Mouse (Mus musculus) MEL (cell line): ENCODE data around the gene Rhoh. TPM values are rescaled to one million over a fixed set of nuclear protein-coding genes. Genes with fewer than 3 reads are reported as not detected.

Experiments used
- DNase-seq: peaks from one replicate; pipeline ENCODE4 v3.0.0; 2011; ENCODE audit warnings: low read depth, low spot score
- H3K27ac ChIP-seq: 2 replicates; pipeline ENCODE4 v1.5.1; 2012; ENCODE audit warnings: low read depth, mild to moderate bottlenecking, control low read depth, low read length, moderate library complexity; ENCODE audit not compliant: control insufficient read depth
- H3K27me3 ChIP-seq, 2 experiments: fragments of 150-350 bp in 1 of 2; sonication (generic) in 1 of 2; 2 replicates each; pipeline ENCODE4 v1.6.1; 2012; ENCODE audit warnings: low read length in 2 of 2, mild to moderate bottlenecking in 2 of 2, improper control_type of control experiment in 1 of 2, moderate library complexity in 1 of 2; ENCODE audit not compliant: insufficient read depth in 2 of 2, control insufficient read depth in 1 of 2
- H3K36me3 ChIP-seq, 2 experiments: 2 replicates each; pipeline ENCODE4 v1.6.1; 2012 to 2014; ENCODE audit warnings: low read length in 2 of 2, improper control_type of control experiment in 1 of 2, inconsistent platforms in 1 of 2, mild to moderate bottlenecking in 1 of 2; ENCODE audit not compliant: insufficient read depth in 2 of 2, control insufficient read depth in 1 of 2
- H3K4me1 ChIP-seq, 2 experiments: fragments of 150-350 bp in 1 of 2; sonication (generic) in 1 of 2; 2 replicates each; pipeline ENCODE4 v1.6.1; 2012; ENCODE audit warnings: low read length in 2 of 2, improper control_type of control experiment in 1 of 2, mild to moderate bottlenecking in 1 of 2; ENCODE audit not compliant: insufficient read depth in 2 of 2, control insufficient read depth in 1 of 2
- H3K4me3 ChIP-seq, 2 experiments: fragments of 150-350 bp in 1 of 2; sonication (generic) in 1 of 2; 2 replicates each; pipeline ENCODE4 v1.5.1; 2012; ENCODE audit warnings: low read depth in 2 of 2, low read length in 2 of 2, mild to moderate bottlenecking in 2 of 2, moderate library complexity in 2 of 2, control low read depth in 1 of 2, improper control_type of control experiment in 1 of 2; ENCODE audit not compliant: control insufficient read depth in 1 of 2, insufficient read depth in 1 of 2
- H3K79me2 ChIP-seq: 2 replicates; pipeline ENCODE4 v1.6.1; 2012; ENCODE audit warnings: mild to moderate bottlenecking, low read length, moderate library complexity; ENCODE audit not compliant: control insufficient read depth, poor library complexity, insufficient read depth
- H3K9ac ChIP-seq: 2 replicates; pipeline ENCODE4 v1.6.1; 2012; ENCODE audit warnings: low read depth, mild to moderate bottlenecking, control low read depth, low read length, moderate library complexity; ENCODE audit not compliant: control insufficient read depth, poor library complexity, severe bottlenecking
- H3K9me3 ChIP-seq: fragments of 150-350 bp; sonication (generic); replicated peaks from 2 replicates; pipeline ENCODE4 v1.6.1; 2012; ENCODE audit warnings: mild to moderate bottlenecking, low read length, improper control_type of control experiment, moderate library complexity; ENCODE audit not compliant: insufficient read depth
- BHLHE40 ChIP-seq: IDR thresholded peaks from 2 replicates; pipeline ENCODE4 v1.6.1; 2012; ENCODE audit warnings: low read depth, mild to moderate bottlenecking, inconsistent platforms, low read length, improper control_type of control experiment, borderline replicate concordance
- CHD1 ChIP-seq: IDR thresholded peaks from 2 replicates; pipeline ENCODE4 v1.6.1; 2012; ENCODE audit warnings: low read depth, mild to moderate bottlenecking, inconsistent platforms, low read length, improper control_type of control experiment
- CTCF ChIP-seq, 3 experiments: IDR thresholded peaks in 2 of 3; conservative IDR thresholded peaks in 1 of 3; 2 replicates each; pipeline ENCODE4 v1.5.1; 2011 to 2012; ENCODE audit warnings: low read length in 3 of 3, low read depth in 2 of 3, mild to moderate bottlenecking in 2 of 3, improper control_type of control experiment in 1 of 3, inconsistent platforms in 1 of 3, mixed read lengths in 1 of 3, moderate library complexity in 1 of 3; ENCODE audit not compliant: control insufficient read depth in 1 of 3, insufficient read depth in 1 of 3, poor library complexity in 1 of 3, severe bottlenecking in 1 of 3
- GABPA ChIP-seq: IDR thresholded peaks from 2 replicates; pipeline ENCODE4 v1.6.1; 2012; ENCODE audit warnings: low read depth, mild to moderate bottlenecking, inconsistent platforms, low read length, improper control_type of control experiment, moderate library complexity
- HCFC1 ChIP-seq: IDR thresholded peaks from 2 replicates; pipeline ENCODE4 v1.6.1; 2012; ENCODE audit warnings: low read depth, mild to moderate bottlenecking, inconsistent platforms, low read length, improper control_type of control experiment, moderate library complexity
- JUND ChIP-seq: IDR thresholded peaks from 2 replicates; pipeline ENCODE4 v1.6.1; 2011; ENCODE audit warnings: low read depth, mild to moderate bottlenecking, improper control_type of control experiment, low read length
- KAT2A ChIP-seq: conservative IDR thresholded peaks from 2 replicates; pipeline ENCODE4 v1.6.1; 2012; ENCODE audit warnings: low read depth, low read length, improper control_type of control experiment, inconsistent platforms
- MAX ChIP-seq: IDR thresholded peaks from 2 replicates; pipeline ENCODE4 v1.6.1; 2011; ENCODE audit warnings: low read length, improper control_type of control experiment
- MAZ ChIP-seq: IDR thresholded peaks from 2 replicates; pipeline ENCODE4 v1.6.1; 2012; ENCODE audit warnings: low read depth, mild to moderate bottlenecking, inconsistent platforms, low read length, improper control_type of control experiment
- MXI1 ChIP-seq: IDR thresholded peaks from 2 replicates; pipeline ENCODE4 v1.6.1; 2011; ENCODE audit warnings: mild to moderate bottlenecking, low read depth, low read length, improper control_type of control experiment
- NRF1 ChIP-seq: IDR thresholded peaks from 2 replicates; pipeline ENCODE4 v1.6.1; 2014; ENCODE audit warnings: low read depth, mild to moderate bottlenecking, inconsistent platforms, low read length, improper control_type of control experiment, moderate library complexity; ENCODE audit not compliant: poor library complexity, insufficient read depth, severe bottlenecking
- POLR2A ChIP-seq, 2 experiments: IDR thresholded peaks; 2 replicates each; pipeline ENCODE4 v1.6.1; 2011 to 2012; ENCODE audit warnings: low read length in 2 of 2, mild to moderate bottlenecking in 2 of 2, control low read depth in 1 of 2, improper control_type of control experiment in 1 of 2, low read depth in 1 of 2, moderate library complexity in 1 of 2; ENCODE audit not compliant: control insufficient read depth in 1 of 2, insufficient read depth in 1 of 2, poor library complexity in 1 of 2
- POLR2AphosphoS2 ChIP-seq: IDR thresholded peaks from 2 replicates; pipeline ENCODE4 v1.6.1; 2011; ENCODE audit warnings: low read length, improper control_type of control experiment
- RAD21 ChIP-seq: IDR thresholded peaks from 2 replicates; pipeline ENCODE4 v1.6.1; 2011; ENCODE audit warnings: mild to moderate bottlenecking, low read depth, low read length, improper control_type of control experiment
- SMC3 ChIP-seq: IDR thresholded peaks from 2 replicates; pipeline ENCODE4 v1.6.1; 2011; ENCODE audit warnings: low read depth, low read length, improper control_type of control experiment
- UBTF ChIP-seq: IDR thresholded peaks from 2 replicates; pipeline ENCODE4 v1.6.1; 2012; ENCODE audit warnings: low read depth, mild to moderate bottlenecking, inconsistent platforms, low read length, improper control_type of control experiment, moderate library complexity, borderline replicate concordance; ENCODE audit not compliant: insufficient read depth
- ZC3H11A ChIP-seq: IDR thresholded peaks from 2 replicates; pipeline ENCODE4 v1.6.1; 2012; ENCODE audit warnings: low read depth, mild to moderate bottlenecking, inconsistent platforms, low read length, improper control_type of control experiment
- ZKSCAN1 ChIP-seq: IDR thresholded peaks from 2 replicates; pipeline ENCODE4 v1.6.1; 2012; ENCODE audit warnings: low read depth, mild to moderate bottlenecking, inconsistent platforms, low read length, improper control_type of control experiment, moderate library complexity
- ZMIZ1 ChIP-seq: IDR thresholded peaks from 2 replicates; pipeline ENCODE4 v1.6.1; 2012; ENCODE audit warnings: low read depth, mild to moderate bottlenecking, inconsistent platforms, low read length, improper control_type of control experiment, moderate library complexity
- ZNF384 ChIP-seq: IDR thresholded peaks from 2 replicates; pipeline ENCODE4 v1.6.1; 2012; ENCODE audit warnings: low read depth, mild to moderate bottlenecking, inconsistent platforms, low read length, improper control_type of control experiment
- polyA plus RNA-seq, 2 experiments: library from polyadenylated mRNA; stranded (reverse) in 1 of 2; unstranded in 1 of 2; fragments of >175 nt in 1 of 2; fragments of >200 nt in 1 of 2; gene quantifications; 2 replicates each; pipeline versions ENCODE4 v1.2.1 to v1.2.4; 2012; ENCODE audit warnings: low replicate concordance in 2 of 2, low read depth in 1 of 2; ENCODE audit not compliant: insufficient read length in 2 of 2, insufficient read depth in 1 of 2, missing spikeins in 1 of 2
- total RNA-seq: library from RNA; depleted of rRNA; stranded (reverse); fragments of 300-350 nt; gene quantifications from 2 replicates; pipeline ENCODE4 v1.2.3, GENCODE M21; 2012

The Rhoh gene
- total and polyA plus RNA-seq, 3 experiments: 0.15 to 0.31 TPM; not detected in 1

DNA sequence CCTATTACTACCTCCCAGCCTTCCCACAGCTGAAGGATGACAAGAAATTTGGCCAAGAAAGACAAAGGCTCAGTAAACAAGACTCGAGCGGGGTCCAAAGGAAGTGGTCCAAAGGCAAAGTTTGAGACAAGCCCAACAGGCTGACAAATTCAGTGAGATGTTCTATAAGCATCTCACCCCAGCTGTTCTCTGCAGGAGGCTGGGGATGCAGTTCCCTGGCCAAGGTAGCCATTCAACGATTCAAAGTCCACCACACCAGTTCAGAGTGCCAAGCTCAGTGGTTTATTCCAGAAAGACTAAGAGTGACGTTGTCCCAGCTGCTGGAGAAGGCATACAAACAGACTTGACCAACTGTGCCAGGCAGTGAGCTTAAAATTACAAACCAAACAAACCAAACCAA, 69.2 kb downstream of the Rhoh start:
- no peak overlapping the region for H3K4me3 ChIP-seq
- H3K27me3 ChIP-seq: no peaks in the 10 kb centered on the region
- no peak for TF ChIP-seq MAZ
- no peak for TF ChIP-seq ZMIZ1
- TF ChIP-seq UBTF: no peak
- no peaks in the 10 kb centered on the region for H3K36me3 ChIP-seq
- H3K27ac ChIP-seq: no peak overlapping the region
- no peaks in the 10 kb centered on the region for H3K4me1 ChIP-seq
- no peak overlapping the region for H3K9ac ChIP-seq
- no peak for DNase-seq
- no peaks in the 10 kb centered on the region for H3K79me2 ChIP-seq
- H3K9me3 ChIP-seq: no peaks in the 10 kb centered on the region

DNA sequence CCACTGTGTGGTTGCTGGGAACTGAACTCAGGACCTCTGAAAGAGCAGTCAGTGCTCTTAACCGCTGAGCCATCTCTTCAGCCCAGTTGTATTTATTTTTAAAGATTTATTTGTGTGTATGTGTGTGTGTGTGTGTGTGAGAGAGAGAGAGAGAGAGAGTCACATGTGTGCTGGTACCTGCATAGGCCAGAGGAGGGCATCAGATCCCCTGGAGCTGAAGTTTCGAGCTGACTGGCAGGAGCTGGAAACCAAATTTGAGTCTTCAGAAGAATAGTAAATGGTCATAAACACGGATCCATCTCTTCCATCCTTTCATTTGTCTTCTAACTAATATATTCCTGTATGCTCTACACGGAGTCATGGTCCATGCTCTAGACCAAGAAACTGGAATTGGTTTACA, 72.2 kb downstream of the Rhoh start:
- no peak for DNase-seq
- TF ChIP-seq CTCF (IDR thresholded peaks at IDR 0.05 in 2 of 3, conservative IDR thresholded peaks at IDR 0.05 in 1 of 3; ENCODE audit: control insufficient read depth in 1 of 3, insufficient read depth in 1 of 3, low read depth in 2 of 3, low read length in 3 of 3, poor library complexity in 1 of 3, severe bottlenecking in 1 of 3) (peak in 1 of 3 experiments; percentile 13; a peak in 1 of 6 replicates), ZMIZ1 (no peak), SMC3 (peak; percentile 19; the same call in 1 of the 2 replicates), JUND (no peak)
- Histone ChIP-seq H3K79me2 (no peaks in the 10 kb centered on the region), H3K4me1 (peaks cover 0 to 5% of the 10 kb centered on the region in 2 experiments; a peak in 1 of 4 replicates), H3K27me3 (no peaks in the 10 kb centered on the region), H3K27ac (no peak overlapping the region), H3K36me3 (peaks cover 0 to 3% of the 10 kb centered on the region in 2 experiments; a peak in 2 of 4 replicates), H3K9me3 (no peaks in the 10 kb centered on the region), H3K9ac (no peak overlapping the region), H3K4me3 (no peak overlapping the region)

DNA sequence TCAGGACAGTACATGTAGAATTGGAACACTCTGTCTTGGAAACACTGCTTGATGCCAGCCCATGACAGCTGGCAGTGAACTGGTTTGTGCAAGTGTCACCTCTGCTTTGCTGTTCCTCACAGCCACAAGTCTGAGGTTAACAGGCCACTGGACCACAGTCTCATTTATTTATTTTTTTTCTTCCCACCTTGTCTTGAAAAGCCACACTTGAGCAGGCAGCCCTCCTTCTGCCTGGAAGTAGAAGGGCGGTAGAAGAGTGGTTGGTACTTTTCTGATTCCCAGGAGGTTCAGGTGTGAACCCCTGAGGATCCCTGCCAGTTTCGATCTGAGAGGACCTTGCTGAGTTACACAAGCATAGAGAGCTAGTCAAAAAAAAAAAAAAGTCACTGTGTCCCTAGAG, 72.8 kb downstream of the Rhoh start:
- H3K4me3 ChIP-seq: no peak overlapping the region
- H3K9ac ChIP-seq: no peak overlapping the region
- peaks cover 0 to 3% of the 10 kb centered on the region in 2 experiments; a peak in 2 of 4 replicates for H3K36me3 ChIP-seq
- no peaks in the 10 kb centered on the region for H3K9me3 ChIP-seq
- H3K4me1 ChIP-seq: peaks cover 0 to 5% of the 10 kb centered on the region in 2 experiments; a peak in 1 of 4 replicates
- no peaks in the 10 kb centered on the region for H3K27me3 ChIP-seq
- TF ChIP-seq MAX (no peak), ZKSCAN1 (no peak), ZNF384 (no peak), KAT2A (no peak), RAD21 (no peak), CTCF (IDR thresholded peaks at IDR 0.05 in 2 of 3, conservative IDR thresholded peaks at IDR 0.05 in 1 of 3; ENCODE audit: control insufficient read depth in 1 of 3, insufficient read depth in 1 of 3, low read depth in 2 of 3, low read length in 3 of 3, poor library complexity in 1 of 3, severe bottlenecking in 1 of 3) (no peak), POLR2A (IDR thresholded peaks at IDR 0.05; ENCODE audit: control insufficient read depth in 1 of 2, insufficient read depth in 1 of 2, low read depth in 1 of 2, low read length in 2 of 2, poor library complexity in 1 of 2) (no peak), POLR2AphosphoS2 (no peak), HCFC1 (no peak), SMC3 (no peak), BHLHE40 (no peak), CHD1 (no peak), GABPA (no peak), ZMIZ1 (no peak), JUND (no peak), MXI1 (no peak), ZC3H11A (no peak), NRF1 (no peak), MAZ (no peak)
- no peak for DNase-seq
- no peak overlapping the region for H3K27ac ChIP-seq
- no peaks in the 10 kb centered on the region for H3K79me2 ChIP-seq
